Mouse (Mus musculus) ES-E14 (cell line): ENCODE data around the gene Tmub1. TPM values are rescaled to one million over a fixed set of nuclear protein-coding genes. Genes with fewer than 3 reads are reported as not detected.

ENCODE experiments used
- DNase-seq: peaks from one replicate; pipeline ENCODE4 v3.0.0-alpha.2; 2013; ENCODE audit warnings: low read depth, low spot score
- H3K27ac ChIP-seq: 2 replicates; pipeline ENCODE4 v1.5.1; 2012; ENCODE audit warnings: low read depth, mild to moderate bottlenecking, low read length, moderate library complexity, mixed read lengths; ENCODE audit not compliant: poor library complexity, insufficient read depth, severe bottlenecking
- H3K36me3 ChIP-seq: 2 replicates; pipeline ENCODE4 v1.6.1; 2012; ENCODE audit warnings: mild to moderate bottlenecking, low read length, moderate library complexity, mixed read lengths; ENCODE audit not compliant: control insufficient read depth, poor library complexity, insufficient read depth, severe bottlenecking
- H3K4me1 ChIP-seq, 2 experiments: fragments of 150-350 bp in 1 of 2; sonication (generic) in 1 of 2; 2 replicates each; pipeline ENCODE4 v1.6.1; 2012; ENCODE audit warnings: low read length in 2 of 2, mild to moderate bottlenecking in 1 of 2, mixed read lengths in 1 of 2; ENCODE audit not compliant: control insufficient read depth in 2 of 2, insufficient read depth in 2 of 2, poor library complexity in 1 of 2
- H3K4me3 ChIP-seq, 2 experiments: fragments of 150-350 bp in 1 of 2; sonication (generic) in 1 of 2; 2 replicates each; pipeline ENCODE4 v1.5.1; 2012; ENCODE audit warnings: low read length in 2 of 2, low read depth in 1 of 2, mild to moderate bottlenecking in 1 of 2, mixed read lengths in 1 of 2; ENCODE audit not compliant: insufficient read depth in 1 of 2, poor library complexity in 1 of 2, severe bottlenecking in 1 of 2
- H3K9ac ChIP-seq: 2 replicates; pipeline ENCODE4 v1.6.1; 2012; ENCODE audit warnings: low read depth, mild to moderate bottlenecking, low read length, mixed read lengths; ENCODE audit not compliant: poor library complexity, insufficient read depth, severe bottlenecking
- H3K9me3 ChIP-seq: fragments of 150-350 bp; sonication (generic); 2 replicates; pipeline ENCODE4 v1.6.1; 2012; ENCODE audit warnings: low read depth, mild to moderate bottlenecking, low read length; ENCODE audit not compliant: control insufficient read depth, insufficient read depth
- CHD2 ChIP-seq: IDR thresholded peaks from 2 replicates; pipeline ENCODE4 v1.6.1; 2014; ENCODE audit warnings: mild to moderate bottlenecking, low read depth, low read length, inconsistent platforms
- HCFC1 ChIP-seq: IDR thresholded peaks from 2 replicates; pipeline ENCODE4 v1.6.1; 2012; ENCODE audit warnings: low read length, inconsistent platforms, borderline replicate concordance; ENCODE audit not compliant: insufficient read depth
- MAFK ChIP-seq: IDR thresholded peaks from 2 replicates; pipeline ENCODE4 v1.6.1; 2014; ENCODE audit warnings: mild to moderate bottlenecking, low read depth, low read length, inconsistent platforms; ENCODE audit not compliant: insufficient read depth
- ZC3H11A ChIP-seq: IDR thresholded peaks from 2 replicates; pipeline ENCODE4 v1.6.1; 2012; ENCODE audit warnings: low read depth, mild to moderate bottlenecking, inconsistent platforms, low read length, borderline replicate concordance
- ZNF384 ChIP-seq: IDR thresholded peaks from 2 replicates; pipeline ENCODE4 v1.6.1; 2012; ENCODE audit warnings: low read depth, low read length, inconsistent platforms
- in situ Hi-C, 2 experiments: fragments of 600-800 bp; cut with MboI; formaldehyde crosslinking; loops; one replicate each; pipeline ENCODE4 v1.15.1; 2025; ENCODE audit warnings: low sequenced_read_pairs in 2 of 2, inconsistent platforms in 1 of 2; ENCODE audit not compliant: unreplicated experiment in 2 of 2
- total RNA-seq: library from RNA; depleted of rRNA; stranded (reverse); fragments of 300-350 nt; gene quantifications from 2 replicates; pipeline ENCODE4 v1.2.3, GENCODE M21; 2012

The Tmub1 gene
- total RNA-seq, 1 experiment = 7.8 TPM

DNA sequence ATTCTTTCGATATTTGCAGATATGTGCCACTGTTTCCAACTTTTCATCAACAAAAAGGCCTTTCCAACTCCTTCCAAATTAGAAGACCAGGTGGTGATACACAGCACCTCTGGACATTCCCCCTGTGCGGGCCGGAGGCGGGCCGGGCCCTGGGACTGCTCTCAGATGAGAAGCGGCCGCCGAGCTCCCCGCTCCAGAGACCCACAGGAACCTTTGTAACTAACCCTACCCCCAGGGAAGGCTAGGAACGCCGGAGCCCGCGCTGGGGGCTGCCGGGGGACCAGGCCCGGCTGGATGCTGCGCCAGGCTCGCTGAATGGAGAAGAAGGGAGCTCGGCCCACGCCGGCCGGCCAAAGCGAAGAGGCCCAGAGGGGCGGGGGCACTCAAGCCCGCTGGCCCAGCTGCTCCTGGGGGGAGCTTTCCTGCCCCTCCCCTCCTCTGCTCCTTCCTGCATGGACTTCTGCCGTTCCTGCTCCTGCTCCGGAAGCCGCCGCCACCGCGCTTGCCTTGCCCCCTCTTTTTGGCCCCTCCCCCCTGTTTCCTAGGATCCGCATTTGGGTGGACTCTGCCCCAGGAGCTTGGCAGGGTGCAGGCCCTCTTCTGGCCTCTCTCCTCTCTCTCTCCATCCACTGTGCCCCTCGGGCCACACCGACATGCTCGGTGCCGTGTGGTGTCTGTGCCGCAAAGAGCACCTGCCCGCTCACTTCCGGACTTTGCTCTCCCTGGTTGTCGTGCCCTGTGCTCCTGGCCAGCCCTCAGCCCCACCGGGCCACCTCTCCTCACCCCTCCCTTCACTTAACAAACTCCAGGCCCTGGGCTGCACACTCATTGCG is 34.8 kb upstream of the Tmub1 start:
- no peak for DNase-seq
- Histone ChIP-seq H3K27ac (0 out of 2 replicates have a peak overlapping the region, but pooled peaks have one; percentile 3), H3K4me3 (peak overlapping the region; percentile 41 to 48), H3K9me3 (no peaks in the 10 kb centered on the region), H3K9ac (peak overlapping the region; percentile 27), H3K4me1 (peaks cover 13 to 39% of the 10 kb centered on the region in 2 experiments; a peak in 3 of 4 replicates), H3K36me3 (peaks cover 47% of the 10 kb centered on the region; the same call in 1 of the 2 replicates)
- TF ChIP-seq CHD2 (no peak), MAFK (no peak), ZNF384 (no peak), ZC3H11A (no peak), HCFC1 (no peak)
- in situ Hi-C loops = no loop called here

DNA sequence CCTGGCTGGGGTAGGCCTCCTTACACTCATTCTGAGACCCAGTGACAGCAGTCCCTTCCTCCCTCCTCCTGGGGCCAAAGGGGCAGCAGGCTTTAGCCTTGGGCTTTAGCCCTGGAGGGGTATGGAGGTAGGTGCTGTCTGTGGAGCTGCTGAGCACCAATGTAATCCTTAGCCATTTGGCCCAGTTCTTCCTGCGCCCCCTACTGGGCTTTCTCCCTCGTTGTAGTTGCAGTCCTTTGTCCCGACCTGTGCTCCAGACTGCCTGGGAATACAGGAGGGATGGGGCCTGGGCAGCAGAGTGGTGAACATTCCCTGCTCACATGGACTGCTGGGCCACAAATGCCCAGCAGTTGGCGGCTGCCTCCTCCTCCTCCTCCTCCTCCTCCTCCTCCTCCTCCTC is 34.0 kb upstream of the Tmub1 start:
- Histone ChIP-seq H3K36me3 (peaks cover 45% of the 10 kb centered on the region; the same call in 1 of the 2 replicates), H3K9ac (no peak overlapping the region), H3K4me3 (no peak overlapping the region), H3K27ac (no peak overlapping the region), H3K4me1 (peaks cover 13 to 39% of the 10 kb centered on the region in 2 experiments; a peak in 3 of 4 replicates), H3K9me3 (no peaks in the 10 kb centered on the region)
- in situ Hi-C loops = no loop called here
- peak; percentile 87 for DNase-seq
- TF ChIP-seq CHD2 (no peak), ZNF384 (no peak), HCFC1 (no peak), ZC3H11A (no peak), MAFK (no peak)

GRCm38 (mm10) chr5:24477909-24478308 is 30.3 kb upstream of the Tmub1 start:
- H3K4me3 ChIP-seq = no peak overlapping the region
- no peak for DNase-seq
- H3K9me3 ChIP-seq = no peaks in the 10 kb centered on the region
- H3K36me3 ChIP-seq = peaks cover 30% of the 10 kb centered on the region; the same call in 1 of the 2 replicates
- H3K9ac ChIP-seq = no peak overlapping the region
- H3K27ac ChIP-seq = no peak overlapping the region
- H3K4me1 ChIP-seq = peaks cover 3 to 31% of the 10 kb centered on the region in 2 experiments; a peak in 2 of 4 replicates
- no peak for TF ChIP-seq CHD2
- TF ChIP-seq ZNF384 = no peak
- TF ChIP-seq ZC3H11A = no peak
- no peak for TF ChIP-seq HCFC1
- TF ChIP-seq MAFK = no peak
- in situ Hi-C loops = no loop called here

- Histone ChIP-seq H3K27ac (no peak overlapping the region), H3K9me3 (no peaks in the 10 kb centered on the region), H3K4me1 (peaks cover 0 to 23% of the 10 kb centered on the region in 2 experiments; a peak in 2 of 4 replicates), H3K9ac (peak overlapping the region; percentile 59; the same call in 1 of the 2 replicates), H3K4me3 (no peak overlapping the region; a peak in 1 of 4 replicates), H3K36me3 (peaks cover 23% of the 10 kb centered on the region; the same call in 1 of the 2 replicates)
- no peak for DNase-seq
- TF ChIP-seq MAFK (no peak), ZNF384 (no peak), ZC3H11A (no peak), CHD2 (no peak), HCFC1 (no peak)
- in situ Hi-C loops = no loop called here
Observed at GRCm38 (mm10) chr5:24475476-24476241, 28.0 kb upstream of the Tmub1 start.
